Mouse (Mus musculus) testis, postnatal 14 days (tissue): ENCODE results near the gene Gm49395.

Experiments used
- DNase-seq: peaks from one replicate; pipeline ENCODE4 v3.0.0; 2021; ENCODE audit warnings: low spot score

The Gm49395 gene

DNA sequence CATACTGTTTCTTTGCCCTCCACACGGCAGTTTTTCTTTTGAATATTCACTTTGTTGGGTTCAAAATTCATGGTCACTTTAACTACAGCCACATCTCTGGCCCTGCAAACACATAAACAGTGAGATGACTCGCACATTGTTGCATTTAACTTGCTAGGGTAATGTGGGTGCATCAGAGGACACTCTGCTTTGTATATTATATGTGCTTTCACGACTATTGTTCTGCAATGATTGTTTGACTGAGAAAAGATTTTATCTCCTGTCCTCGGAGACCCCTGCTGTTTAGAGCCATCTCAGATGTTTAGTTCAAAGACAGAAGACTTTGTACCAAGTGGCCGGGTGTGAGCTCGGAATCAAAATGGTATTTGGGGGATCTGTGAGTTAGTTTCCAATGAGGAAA lies 114.1 kb downstream of the Gm49395 start:
- no peak for DNase-seq

DNA sequence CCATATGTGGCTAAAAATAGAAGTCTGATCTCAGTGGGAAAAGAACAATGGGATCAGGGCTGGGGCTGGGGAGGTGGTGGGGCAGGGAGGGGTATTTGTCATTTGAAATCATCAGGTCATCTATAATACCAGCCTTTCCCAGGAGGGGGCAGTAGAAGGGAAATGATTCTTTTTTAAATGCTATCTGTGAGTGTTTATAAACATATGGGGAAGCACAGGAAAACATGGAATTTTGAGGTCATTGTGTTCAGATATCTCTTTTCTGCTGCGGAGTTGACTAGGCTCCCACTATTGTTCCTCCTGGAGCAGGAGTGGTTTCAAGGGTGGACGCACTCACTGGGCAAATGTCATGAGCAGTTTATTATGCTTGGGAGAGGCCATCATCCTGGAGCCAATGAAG lies 114.6 kb downstream of the Gm49395 start:
- DNase-seq: no peak
